Comparison of ENCODE assay signal across 14 mouse cellular contexts in genomic region chr5:113991141-113991540, GRCm38 (mm10). TPM values are rescaled to one million over a fixed set of nuclear protein-coding genes. Genes with fewer than 3 reads are reported as not detected.
DNase-seq lines count a peak whose midpoint lies in the region; ATAC-seq and TF ChIP-seq lines count a peak whose summit lies in the region.
"Had no signal": no experiment of that assay in that cellular context is flagged by ENCODE, and none has a peak within 500 bp of the region (broad histone marks: within the 10 kb centered on the region; RNA-seq: fewer than 3 reads in every experiment).

No protein-coding gene starts in this region.

- H3K27me3 ChIP-seq in midbrain, embryonic 12.5 days = no peaks in the 10 kb centered on the region
- H3K27me3 ChIP-seq in midbrain, embryonic 11.5 days (ENCODE audit: control insufficient read depth, insufficient read depth, low read length) = no peaks in the 10 kb centered on the region
- no peaks in the 10 kb centered on the region for H3K27me3 ChIP-seq in forebrain, postnatal 0 days (ENCODE audit: insufficient read depth, low read length)
- no peaks in the 10 kb centered on the region for H3K27me3 ChIP-seq in neural tube, embryonic 13.5 days
- H3K27me3 ChIP-seq: embryonic facial prominence, embryonic 13.5 days had no signal

- peak overlapping the region; percentile 28 for H3K27ac ChIP-seq in gastrocnemius, adult 2 months
- no peak overlapping the region for H3K27ac ChIP-seq in midbrain, embryonic 12.5 days (replicated peaks)
- H3K27ac ChIP-seq in midbrain, embryonic 11.5 days (ENCODE audit: low read depth, low read length) = no peak overlapping the region
- no peak overlapping the region for H3K27ac ChIP-seq in forebrain, postnatal 0 days (ENCODE audit: low read depth, low read length)
- no peak overlapping the region for H3K27ac ChIP-seq in neural tube, embryonic 13.5 days (replicated peaks)
- H3K27ac ChIP-seq: embryonic facial prominence, embryonic 13.5 days; layer of hippocampus, adult 2 months had no signal

- 76% methylated on average over 7 of the region's 7 CpGs for WGBS in midbrain, embryonic 12.5 days
- WGBS in midbrain, embryonic 11.5 days = 66% methylated on average over 7 of the region's 7 CpGs
- 69% methylated on average over 7 of the region's 7 CpGs for WGBS in forebrain, postnatal 0 days
- 70% methylated on average over 7 of the region's 7 CpGs for WGBS in neural tube, embryonic 13.5 days

- H3K9me3 ChIP-seq in midbrain, embryonic 12.5 days = no peaks in the 10 kb centered on the region
- no peaks in the 10 kb centered on the region for H3K9me3 ChIP-seq in midbrain, embryonic 11.5 days (ENCODE audit: control insufficient read depth, low read length)
- no peaks in the 10 kb centered on the region for H3K9me3 ChIP-seq in forebrain, postnatal 0 days (ENCODE audit: low read length)
- H3K9me3 ChIP-seq in neural tube, embryonic 13.5 days = no peaks in the 10 kb centered on the region
- H3K9me3 ChIP-seq: embryonic facial prominence, embryonic 13.5 days had no signal

- intact Hi-C loops in gastrocnemius, adult 2 months (cut with DNase I) = loop anchor here (5.0 kb wide), 1 partner anchor 34 kb away; no protein-coding TSS in a partner anchor
- intact Hi-C loops in gastrocnemius, postnatal 36 days (cut with DNase I) = no loop called here

- peaks cover 20% of the 10 kb centered on the region for H3K36me3 ChIP-seq in midbrain, embryonic 12.5 days
- 0 out of 2 replicates have a peak, but pooled peaks cover 2% of the 10 kb centered on the region for H3K36me3 ChIP-seq in midbrain, embryonic 11.5 days (ENCODE audit: control insufficient read depth, insufficient read depth, low read length)
- H3K36me3 ChIP-seq in forebrain, postnatal 0 days (ENCODE audit: insufficient read depth) = peaks cover 8% of the 10 kb centered on the region
- peaks cover 15% of the 10 kb centered on the region for H3K36me3 ChIP-seq in neural tube, embryonic 13.5 days

- 0 out of 2 replicates have a peak overlapping the region, but pooled peaks have one; percentile 1 for H3K4me2 ChIP-seq in midbrain, embryonic 12.5 days (replicated peaks)
- no peak overlapping the region for H3K4me2 ChIP-seq in midbrain, embryonic 11.5 days
- 0 out of 2 replicates have a peak overlapping the region, but pooled peaks have one; percentile 82 for H3K4me2 ChIP-seq in forebrain, postnatal 0 days (ENCODE audit: low read depth)
- peak overlapping the region; percentile 88 for H3K4me2 ChIP-seq in neural tube, embryonic 13.5 days

- ATAC-seq in midbrain, embryonic 12.5 days (ENCODE audit: low FRiP score, low read depth) = no peak
- ATAC-seq in midbrain, embryonic 11.5 days (ENCODE audit: low FRiP score) = no peak
- no peak for ATAC-seq in forebrain, postnatal 0 days
- no peak for ATAC-seq in neural tube, embryonic 13.5 days (ENCODE audit: low read depth)

- no peak for DNase-seq in gastrocnemius, adult 2 months
- no peak for DNase-seq in gastrocnemius, postnatal 36 days
- DNase-seq in midbrain, embryonic 11.5 days (ENCODE audit: low spot score, missing footprints) = no peak
- DNase-seq in forebrain, postnatal 0 days = no peak
- DNase-seq in layer of hippocampus, adult 9-11 months = no peak
- DNase-seq in spleen, postnatal 36 days (ENCODE audit: low spot score in 2 of 2) = no peak
- DNase-seq: adrenal gland, adult 8-10 months; cerebellum, adult 2 months; spleen, adult 18-20 months had no signal

- H3K9ac ChIP-seq in midbrain, embryonic 12.5 days (replicated peaks) = 0 out of 2 replicates have a peak overlapping the region, but pooled peaks have one; percentile 8
- no peak overlapping the region for H3K9ac ChIP-seq in midbrain, embryonic 11.5 days (ENCODE audit: low read length)
- no peak overlapping the region for H3K9ac ChIP-seq in forebrain, postnatal 0 days
- H3K9ac ChIP-seq in neural tube, embryonic 13.5 days = peak overlapping the region; percentile 59

- TF ChIP-seq CTCF in gastrocnemius, adult 2 months (IDR thresholded peaks at IDR 0.05) = no peak
- TF ChIP-seq CTCF in forebrain, postnatal 0 days (IDR thresholded peaks at IDR 0.05; ENCODE audit: low read depth) = no peak

- H3K4me1 ChIP-seq in midbrain, embryonic 12.5 days = peaks cover 35% of the 10 kb centered on the region
- H3K4me1 ChIP-seq in midbrain, embryonic 11.5 days (ENCODE audit: control insufficient read depth, insufficient read depth, low read length) = peaks cover 22% of the 10 kb centered on the region
- peaks cover 11% of the 10 kb centered on the region; the same call in 1 of the 2 replicates for H3K4me1 ChIP-seq in forebrain, postnatal 0 days (ENCODE audit: insufficient read depth)
- peaks cover 45% of the 10 kb centered on the region for H3K4me1 ChIP-seq in neural tube, embryonic 13.5 days (replicated peaks)

- H3K4me3 ChIP-seq in gastrocnemius, adult 2 months = 0 out of 2 replicates have a peak overlapping the region, but pooled peaks have one; percentile 11
- no peak overlapping the region for H3K4me3 ChIP-seq in midbrain, embryonic 12.5 days
- no peak overlapping the region for H3K4me3 ChIP-seq in midbrain, embryonic 11.5 days (ENCODE audit: low read depth, low read length)
- H3K4me3 ChIP-seq in forebrain, postnatal 0 days (ENCODE audit: low read depth, low read length) = no peak overlapping the region
- no peak overlapping the region for H3K4me3 ChIP-seq in neural tube, embryonic 13.5 days
- H3K4me3 ChIP-seq: layer of hippocampus, adult 2 months had no signal

RNA-seq across cellular contexts. Expression of gene Ssh1, which starts 2.6 kb away (rescaled TPM):
- total RNA-seq in gastrocnemius, adult 2 months (2021) = 1 to 10 TPM; 6.1 to 7.2 TPM
- total RNA-seq in gastrocnemius, postnatal 36 days (2021) = 1 to 10 TPM; 5.1 to 7.5 TPM
- polyA plus RNA-seq in midbrain, embryonic 12.5 days (2016; fragmentation: Nextera tagmentation; extraction: Ambion mirVana) = 16.0 and 18.5 TPM in 2 replicates
- 18.8 and 20.8 TPM in 2 replicates for polyA plus RNA-seq in midbrain, embryonic 11.5 days (2014; fragmentation: Nextera tagmentation; extraction: Ambion mirVana)
- 7.9 and 11.5 TPM in 2 replicates for total RNA-seq in forebrain, postnatal 0 days (2014; rRNA removed)
- 8.2 and 10.4 TPM in 2 replicates for polyA plus RNA-seq in forebrain, postnatal 0 days (2015; fragmentation: Nextera tagmentation; extraction: Ambion mirVana)
- polyA plus RNA-seq in neural tube, embryonic 13.5 days (2015; fragmentation: Nextera tagmentation; extraction: Ambion mirVana) = 12.9 and 16.8 TPM in 2 replicates

RNA-seq across cellular contexts. Expression of gene Dao, which starts 12.4 kb away (rescaled TPM):
- not detected for total RNA-seq in gastrocnemius, adult 2 months (2021)
- total RNA-seq in gastrocnemius, postnatal 36 days (2021) = not detected
- not detected in 2 replicates for polyA plus RNA-seq in midbrain, embryonic 12.5 days (2016; fragmentation: Nextera tagmentation; extraction: Ambion mirVana)
- not detected in 2 replicates for polyA plus RNA-seq in midbrain, embryonic 11.5 days (2014; fragmentation: Nextera tagmentation; extraction: Ambion mirVana)
- total RNA-seq in forebrain, postnatal 0 days (2014; rRNA removed) = not detected in 2 replicates
- polyA plus RNA-seq in forebrain, postnatal 0 days (2015; fragmentation: Nextera tagmentation; extraction: Ambion mirVana) = not detected in 2 replicates
- polyA plus RNA-seq in neural tube, embryonic 13.5 days (2015; fragmentation: Nextera tagmentation; extraction: Ambion mirVana) = not detected in 2 replicates
- total RNA-seq: adrenal gland, adult 8-10 months; layer of hippocampus, adult 2 months; liver, adult 2 months had no signal
- polyA plus RNA-seq: embryonic facial prominence, embryonic 13.5 days; liver, adult 2 months had no signal

Comparison
In these comparisons a context has a peak if more than half of its experiments do, and no peak if none do; other contexts are left out.
1. H3K9ac ChIP-seq: peak in midbrain, embryonic 12.5 days (single experiment) and neural tube, embryonic 13.5 days (single experiment); none in midbrain, embryonic 11.5 days (single experiment) and forebrain, postnatal 0 days (single experiment).